ENCODE assay signal across 9 mouse cellular contexts in the genomic region with DNA sequence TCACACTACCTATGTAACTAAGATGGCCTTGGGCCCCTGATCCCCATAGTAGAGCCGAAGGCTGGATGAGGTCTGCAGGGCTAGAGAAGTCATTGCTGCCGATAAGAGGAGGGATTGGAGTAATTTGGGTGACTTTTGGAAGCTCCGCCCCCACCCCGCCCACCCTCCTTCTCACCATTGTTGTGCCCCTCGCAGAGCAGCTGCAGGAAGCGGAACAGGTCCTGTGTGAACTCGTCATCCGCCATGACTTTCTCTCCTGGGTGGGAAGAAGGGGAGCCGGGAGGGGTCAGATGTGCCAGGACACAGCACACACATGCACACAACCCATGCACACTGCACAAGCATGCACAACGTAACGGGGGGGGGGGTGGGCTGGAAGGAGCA.
DNase-seq lines count a peak whose midpoint lies in the region; ATAC-seq and TF ChIP-seq lines count a peak whose summit lies in the region.
"Had no signal": no experiment of that assay in that cellular context is flagged by ENCODE, and none has a peak within 500 bp of the region (broad histone marks: within the 10 kb centered on the region; RNA-seq: fewer than 3 reads in every experiment).

No protein-coding gene starts in this region.

- no peak for TF ChIP-seq EP300 in stomach, postnatal 0 days (optimal IDR thresholded peaks at IDR 0.05)

- no peak for DNase-seq in heart, postnatal 25 days (ENCODE audit: low spot score)
- DNase-seq in thymus, postnatal 0 days (ENCODE audit: low spot score), result peak; percentile 52
- no peak for DNase-seq in thymus, adult 2 months
- no peak for DNase-seq in limb, embryonic 11.5 days (ENCODE audit: low spot score)
- DNase-seq in stomach, postnatal 0 days (ENCODE audit: low spot score), result no peak
- no peak for DNase-seq in testis, postnatal 14 days (ENCODE audit: low spot score)

- ATAC-seq in heart, embryonic 13.5 days (ENCODE audit: extremely low read depth, insufficient number of reproducible peaks, low FRiP score, low TSS enrichment), result no peak
- ATAC-seq in limb, embryonic 11.5 days (ENCODE audit: insufficient number of reproducible peaks, low FRiP score, low TSS enrichment, low read depth), result no peak
- no peak; the same call in 1 of the 2 replicates for ATAC-seq in stomach, postnatal 0 days (ENCODE audit: low FRiP score, low TSS enrichment)
- no peak for ATAC-seq in megakaryocyte progenitor cell, adult 5-6 weeks (replicated peaks; ENCODE audit: poor library complexity)

- H3K27me3 ChIP-seq in heart, embryonic 13.5 days (replicated peaks), result peaks cover 48% of the 10 kb centered on the region
- no peaks in the 10 kb centered on the region for H3K27me3 ChIP-seq in thymus, adult 2 months (ENCODE audit: control insufficient read depth, insufficient read depth, low read length)
- no peaks in the 10 kb centered on the region for H3K27me3 ChIP-seq in limb, embryonic 11.5 days (ENCODE audit: control insufficient read depth, insufficient read depth, low read length)
- H3K27me3 ChIP-seq in stomach, postnatal 0 days (ENCODE audit: control insufficient read depth, insufficient read depth, low read length), result no peaks in the 10 kb centered on the region

- H3K9ac ChIP-seq in heart, embryonic 13.5 days, result no peak overlapping the region
- H3K9ac ChIP-seq in limb, embryonic 11.5 days (ENCODE audit: low read length), result no peak overlapping the region
- H3K9ac ChIP-seq in stomach, postnatal 0 days (ENCODE audit: low read length), result no peak overlapping the region

- TF ChIP-seq CTCF in thymus, adult 2 months (IDR thresholded peaks at IDR 0.05; ENCODE audit: borderline replicate concordance, control insufficient read depth, extremely low read depth, insufficient read depth, low read length, poor library complexity), result no peak
- no peak for TF ChIP-seq CTCF in stomach, postnatal 0 days (IDR thresholded peaks at IDR 0.05; ENCODE audit: low read depth)

- H3K4me3 ChIP-seq in heart, embryonic 13.5 days, result no peak overlapping the region
- no peak overlapping the region for H3K4me3 ChIP-seq in thymus, adult 2 months (ENCODE audit: control insufficient read depth, insufficient read depth, low read length)
- H3K4me3 ChIP-seq in limb, embryonic 11.5 days (ENCODE audit: low read depth, low read length), result no peak overlapping the region
- H3K4me3 ChIP-seq in stomach, postnatal 0 days (ENCODE audit: low read depth, low read length), result no peak overlapping the region

- peaks cover 7% of the 10 kb centered on the region; the same call in 1 of the 2 replicates for H3K9me3 ChIP-seq in heart, embryonic 13.5 days
- H3K9me3 ChIP-seq in limb, embryonic 11.5 days (ENCODE audit: control insufficient read depth, low read length), result peaks cover 3% of the 10 kb centered on the region; the same call in 1 of the 2 replicates
- H3K9me3 ChIP-seq in stomach, postnatal 0 days (ENCODE audit: control insufficient read depth, low read length), result no peaks in the 10 kb centered on the region

- no peaks in the 10 kb centered on the region for H3K36me3 ChIP-seq in heart, embryonic 13.5 days
- no peaks in the 10 kb centered on the region for H3K36me3 ChIP-seq in thymus, adult 2 months (ENCODE audit: control insufficient read depth, insufficient read depth, low read length)
- H3K36me3 ChIP-seq in limb, embryonic 11.5 days (ENCODE audit: control insufficient read depth, insufficient read depth, low read length), result peaks cover 3% of the 10 kb centered on the region; the same call in 1 of the 2 replicates
- H3K36me3 ChIP-seq in stomach, postnatal 0 days (ENCODE audit: control insufficient read depth, insufficient read depth, low read length), result no peaks in the 10 kb centered on the region
- H3K36me3 ChIP-seq: G1E had no signal

- H3K27ac ChIP-seq in heart, embryonic 13.5 days (replicated peaks), result 0 out of 2 replicates have a peak overlapping the region, but pooled peaks have one; percentile 28
- no peak overlapping the region for H3K27ac ChIP-seq in thymus, adult 2 months (ENCODE audit: control insufficient read depth, insufficient read depth, low read length)
- H3K27ac ChIP-seq in limb, embryonic 11.5 days (replicated peaks; ENCODE audit: low read depth, low read length), result no peak overlapping the region
- peak overlapping the region; percentile 77; the same call in 1 of the 2 replicates for H3K27ac ChIP-seq in stomach, postnatal 0 days (replicated peaks)

- H3K4me1 ChIP-seq in heart, embryonic 13.5 days, result peaks cover 21% of the 10 kb centered on the region
- peaks cover 15% of the 10 kb centered on the region for H3K4me1 ChIP-seq in thymus, adult 2 months (replicated peaks; ENCODE audit: control insufficient read depth, insufficient read depth, low read length)
- H3K4me1 ChIP-seq in limb, embryonic 11.5 days (ENCODE audit: control insufficient read depth, insufficient read depth, low read length), result peaks cover 9% of the 10 kb centered on the region; the same call in 1 of the 2 replicates
- peaks cover 10% of the 10 kb centered on the region for H3K4me1 ChIP-seq in stomach, postnatal 0 days (replicated peaks; ENCODE audit: control insufficient read depth, insufficient read depth)

- no peak for TF ChIP-seq POLR2A in thymus, adult 2 months (IDR thresholded peaks at IDR 0.05; ENCODE audit: control insufficient read depth, extremely low read depth, insufficient read depth, low read length, poor library complexity)

- H3K4me2 ChIP-seq in heart, embryonic 13.5 days, result peak overlapping the region; percentile 4; the same call in 1 of the 2 replicates
- H3K4me2 ChIP-seq in limb, embryonic 11.5 days (ENCODE audit: low read depth, severe bottlenecking), result peak overlapping the region; percentile 4; the same call in 1 of the 2 replicates
- H3K4me2 ChIP-seq in stomach, postnatal 0 days (replicated peaks; ENCODE audit: low read depth), result peak overlapping the region; percentile 33

- intact Hi-C loops in heart, postnatal 25 days (cut with DNase I), result loop anchor here (5.0 kb wide), 1 partner anchor 61 kb away; a partner anchor contains a TSS

- 45% methylated on average over 11 of the region's 11 CpGs for WGBS in heart, embryonic 13.5 days
- WGBS in thymus, adult 2 months, result 68% methylated on average over 11 of the region's 11 CpGs
- 45% methylated on average over 11 of the region's 11 CpGs for WGBS in limb, embryonic 11.5 days
- WGBS in stomach, postnatal 0 days, result 30% methylated on average over 11 of the region's 11 CpGs

Comparison
In these comparisons a context has a peak if more than half of its experiments do, and no peak if none do; other contexts are left out.
1. H3K27ac ChIP-seq: peak in heart, embryonic 13.5 days (single experiment) and stomach, postnatal 0 days (single experiment); none in thymus, adult 2 months (single experiment) and limb, embryonic 11.5 days (single experiment).
2. Peak in every context shown above with its lines, with median percentiles within 50 percentile points of each other: H3K4me2 ChIP-seq.